Mouse (Mus musculus): ENCODE measurements around the gene Twf1. TPM values are rescaled to one million over a fixed set of nuclear protein-coding genes. Genes with fewer than 3 reads are reported as not detected.

Gene Twf1
- total and polyA plus RNA-seq, 3 experiments: 10.4 to 37.0 (median 30.1) TPM

GRCm38 (mm10) chr15:94630553-94630952, 40.9 kb upstream of the Twf1 start:
- in situ Hi-C loops (cut with MboI; ENCODE audit: low pct_ligation_motif_present, low pct_unique_long_range_greater_than_20kb, low sequenced_read_pairs) (no loop called here), dilution Hi-C loops (cut with MboI; ENCODE audit: extremely low pct_ligation_motif_present, extremely low pct_unique_long_range_greater_than_20kb, low sequenced_read_pairs) (no loop called here)
- no peaks in the 10 kb centered on the region for H3K36me3 ChIP-seq (replicated peaks in 1 of 2; ENCODE audit: control insufficient read depth in 1 of 2, insufficient read depth in 1 of 2, low read length in 1 of 2)
- no peak overlapping the region for H3K9ac ChIP-seq (ENCODE audit: insufficient read depth, low read depth)
- H3K79me2 ChIP-seq (replicated peaks; ENCODE audit: control insufficient read depth, extremely low read depth, insufficient read depth, poor library complexity, severe bottlenecking): no peaks in the 10 kb centered on the region
- peaks cover 20% of the 10 kb centered on the region for H3K27me3 ChIP-seq (replicated peaks)
- H3K27ac ChIP-seq (ENCODE audit: insufficient read depth, low read depth): no peak overlapping the region
- no peak for DNase-seq (ENCODE audit: extremely low read depth)
- TF ChIP-seq ELF1 (IDR thresholded peaks at IDR 0.05; ENCODE audit: low read depth, low read length): no peak
- no peaks in the 10 kb centered on the region for H3K9me3 ChIP-seq (replicated peaks; ENCODE audit: low read length)
- no peak overlapping the region for H3K4me2 ChIP-seq (ENCODE audit: insufficient read depth, low read depth, poor library complexity, severe bottlenecking)
- no peak overlapping the region for H3K4me3 ChIP-seq (replicated peaks in 1 of 3; ENCODE audit: low read depth in 2 of 3, low read length in 2 of 3, poor library complexity in 1 of 3)
- no peaks in the 10 kb centered on the region for H3K4me1 ChIP-seq (ENCODE audit: control insufficient read depth in 1 of 2, insufficient read depth in 2 of 2)

GRCm38 (mm10) chr15:94628830-94629601, 39.3 kb upstream of the Twf1 start, which contains the start of gene Tmem117:
Gene Tmem117, plus strand, starts transcription at chr15:94629232.
- dilution Hi-C loops (cut with MboI; ENCODE audit: extremely low pct_ligation_motif_present, extremely low pct_unique_long_range_greater_than_20kb, low sequenced_read_pairs): no loop called here
- H3K27me3 ChIP-seq (replicated peaks): peaks cover 20% of the 10 kb centered on the region

GRCm38 (mm10) chr15:94628463-94628829, 38.8 kb upstream of the Twf1 start:
- no peaks in the 10 kb centered on the region for H3K9me3 ChIP-seq (replicated peaks; ENCODE audit: low read length)
- no peak for DNase-seq (ENCODE audit: extremely low read depth)
- H3K27me3 ChIP-seq (replicated peaks): peaks cover 20% of the 10 kb centered on the region
- no peak overlapping the region for H3K9ac ChIP-seq (ENCODE audit: insufficient read depth, low read depth)
- no peaks in the 10 kb centered on the region for H3K4me1 ChIP-seq (ENCODE audit: control insufficient read depth in 1 of 2, insufficient read depth in 2 of 2)
- no peak for TF ChIP-seq ZNF384 (IDR thresholded peaks at IDR 0.05; ENCODE audit: low read depth, low read length)
- TF ChIP-seq GABPA (IDR thresholded peaks at IDR 0.05; ENCODE audit: insufficient replicate concordance, low read depth, low read length): no peak
- no peak for TF ChIP-seq SIN3A (IDR thresholded peaks at IDR 0.05; ENCODE audit: low read length)
- no peak for TF ChIP-seq MYC (IDR thresholded peaks at IDR 0.05; ENCODE audit: low read depth, low read length)
- no peak for TF ChIP-seq NRF1 (IDR thresholded peaks at IDR 0.05; ENCODE audit: low read depth, low read length)
- TF ChIP-seq USF2 (conservative IDR thresholded peaks at IDR 0.05; ENCODE audit: low read depth, low read length): no peak
- TF ChIP-seq RCOR1 (conservative IDR thresholded peaks at IDR 0.05; ENCODE audit: low read depth, low read length): no peak
- no peak for TF ChIP-seq ELF1 (IDR thresholded peaks at IDR 0.05; ENCODE audit: low read depth, low read length)
- no peaks in the 10 kb centered on the region for H3K36me3 ChIP-seq (replicated peaks in 1 of 2; ENCODE audit: control insufficient read depth in 1 of 2, insufficient read depth in 1 of 2, low read length in 1 of 2)
- no peak overlapping the region for H3K27ac ChIP-seq (ENCODE audit: insufficient read depth, low read depth)
- dilution Hi-C loops (cut with MboI; ENCODE audit: extremely low pct_ligation_motif_present, extremely low pct_unique_long_range_greater_than_20kb, low sequenced_read_pairs) (no loop called here), in situ Hi-C loops (cut with MboI; ENCODE audit: low pct_ligation_motif_present, low pct_unique_long_range_greater_than_20kb, low sequenced_read_pairs) (no loop called here)
- H3K79me2 ChIP-seq (replicated peaks; ENCODE audit: control insufficient read depth, extremely low read depth, insufficient read depth, poor library complexity, severe bottlenecking): no peaks in the 10 kb centered on the region
- peak overlapping the region in 1 of 3 experiments; percentile 62 for H3K4me3 ChIP-seq (replicated peaks in 1 of 3; ENCODE audit: low read depth in 2 of 3, low read length in 2 of 3, poor library complexity in 1 of 3)
- H3K4me2 ChIP-seq (ENCODE audit: insufficient read depth, low read depth, poor library complexity, severe bottlenecking): peak overlapping the region; percentile 48

More at GRCm38 (mm10) chr15:94628830-94629601, 39.3 kb upstream of the Twf1 start, which contains the start of gene Tmem117:
- H3K9me3 ChIP-seq (replicated peaks; ENCODE audit: low read length): no peaks in the 10 kb centered on the region
- in situ Hi-C loops (cut with MboI; ENCODE audit: low pct_ligation_motif_present, low pct_unique_long_range_greater_than_20kb, low sequenced_read_pairs): no loop called here
- no peaks in the 10 kb centered on the region for H3K4me1 ChIP-seq (ENCODE audit: control insufficient read depth in 1 of 2, insufficient read depth in 2 of 2)
- TF ChIP-seq USF2 (conservative IDR thresholded peaks at IDR 0.05; ENCODE audit: low read depth, low read length) (no peak), CHD2 (IDR thresholded peaks at IDR 0.05; ENCODE audit: low read length) (no peak), TBP (conservative IDR thresholded peaks at IDR 0.05; ENCODE audit: low read depth, low read length) (no peak), ZNF384 (IDR thresholded peaks at IDR 0.05; ENCODE audit: low read depth, low read length) (no peak), ZKSCAN1 (IDR thresholded peaks at IDR 0.05; ENCODE audit: borderline replicate concordance, low read depth, low read length) (no peak)
- peak within 1 kb of the TSS in 1 of 3 experiments; percentile 62 for H3K4me3 ChIP-seq (replicated peaks in 1 of 3; ENCODE audit: low read depth in 2 of 3, low read length in 2 of 3, poor library complexity in 1 of 3)
- H3K79me2 ChIP-seq (replicated peaks; ENCODE audit: control insufficient read depth, extremely low read depth, insufficient read depth, poor library complexity, severe bottlenecking): no peaks in the 10 kb centered on the region
- H3K4me2 ChIP-seq (ENCODE audit: insufficient read depth, low read depth, poor library complexity, severe bottlenecking): peak within 1 kb of the TSS; percentile 48
- H3K9ac ChIP-seq (ENCODE audit: insufficient read depth, low read depth): no peak within 1 kb of the TSS
- DNase-seq (ENCODE audit: extremely low read depth): no peak
- H3K27ac ChIP-seq (ENCODE audit: insufficient read depth, low read depth): no peak within 1 kb of the TSS
- no peaks in the 10 kb centered on the region for H3K36me3 ChIP-seq (replicated peaks in 1 of 2; ENCODE audit: control insufficient read depth in 1 of 2, insufficient read depth in 1 of 2, low read length in 1 of 2)

Measured in CH12.LX (cell line).